Mouse (Mus musculus) liver, postnatal 0 days (tissue): ENCODE data around the gene St6galnac4.

Experiments
- CTCF ChIP-seq: sonication (generic); IDR thresholded peaks from 2 replicates; pipeline ENCODE4 v1.5.1; 2016; ENCODE audit warnings: antibody characterized with exemption, low read depth
- EP300 ChIP-seq: IDR thresholded peaks from 2 replicates; pipeline ENCODE4 v1.6.1; 2016; ENCODE audit warnings: antibody characterized with exemption, low read depth, mild to moderate bottlenecking

DNA sequence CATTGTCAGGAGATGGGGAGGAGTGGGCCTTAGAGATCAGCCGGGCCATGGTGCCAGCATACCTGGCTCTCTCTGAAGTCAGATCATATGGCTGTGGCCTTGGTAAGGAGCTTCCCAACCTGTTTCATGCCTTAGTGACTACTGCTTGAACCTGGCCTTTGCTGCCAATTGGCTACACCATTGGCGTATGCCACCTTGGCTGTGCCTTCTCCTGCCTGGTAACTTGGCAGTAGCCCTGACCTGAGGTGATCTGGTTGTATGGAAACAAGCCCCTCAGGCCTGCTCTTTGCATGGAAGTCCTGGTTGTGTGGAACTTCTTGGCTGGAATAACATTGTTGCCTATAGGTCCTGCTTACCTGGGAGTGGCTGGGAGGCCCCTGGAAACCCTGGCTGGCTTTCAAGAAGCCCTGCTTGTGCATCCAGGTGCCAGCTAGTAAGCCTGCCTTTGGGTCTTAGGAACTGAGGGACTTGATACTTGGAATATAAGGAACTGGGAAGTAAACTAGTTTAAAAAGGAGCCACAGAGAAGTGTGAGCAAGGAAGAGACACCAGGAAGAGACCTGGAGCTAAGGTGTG is 45.5 kb upstream of the St6galnac4 start:
- TF ChIP-seq CTCF = no peak
- no peak for TF ChIP-seq EP300
